Mouse (Mus musculus): ENCODE measurements around the gene C130050O18Rik. TPM values are rescaled to one million over a fixed set of nuclear protein-coding genes. Genes with fewer than 3 reads are reported as not detected.
A peak's percentile ranks its signal among the peaks of the same experiment; 100 is the strongest.

The C130050O18Rik gene
- total RNA-seq, 2 experiments from 2014 or later: 0.25 to 0.33 TPM

DNA sequence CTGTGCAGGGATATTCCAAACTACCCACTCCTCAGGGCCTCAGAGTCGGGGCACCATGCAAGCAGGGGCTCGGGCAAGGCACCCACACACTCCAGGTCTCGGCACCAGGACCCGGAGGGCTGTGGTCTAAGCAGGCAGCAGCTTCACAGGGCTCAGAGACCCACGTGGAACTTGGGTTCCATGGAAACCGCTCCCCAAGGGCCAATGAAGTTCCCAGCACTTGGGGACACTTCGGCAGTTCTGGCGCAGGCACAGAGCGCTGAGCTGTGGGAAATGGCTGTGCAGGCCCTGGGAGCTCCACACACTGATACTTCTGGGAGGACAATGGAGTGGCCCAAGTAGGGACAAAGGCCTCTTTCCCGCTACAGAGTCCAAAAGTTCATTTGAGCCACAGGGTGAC, 48.0 kb downstream of the C130050O18Rik start:
- DNase-seq (ENCODE audit: extremely low spot score in 1 of 2, low spot score in 1 of 2): no peak

GRCm38 (mm10) chr5:139455166-139455565, 50.1 kb downstream of the C130050O18Rik start:
- no peak for DNase-seq (ENCODE audit: extremely low spot score in 1 of 2, low spot score in 1 of 2)

DNA sequence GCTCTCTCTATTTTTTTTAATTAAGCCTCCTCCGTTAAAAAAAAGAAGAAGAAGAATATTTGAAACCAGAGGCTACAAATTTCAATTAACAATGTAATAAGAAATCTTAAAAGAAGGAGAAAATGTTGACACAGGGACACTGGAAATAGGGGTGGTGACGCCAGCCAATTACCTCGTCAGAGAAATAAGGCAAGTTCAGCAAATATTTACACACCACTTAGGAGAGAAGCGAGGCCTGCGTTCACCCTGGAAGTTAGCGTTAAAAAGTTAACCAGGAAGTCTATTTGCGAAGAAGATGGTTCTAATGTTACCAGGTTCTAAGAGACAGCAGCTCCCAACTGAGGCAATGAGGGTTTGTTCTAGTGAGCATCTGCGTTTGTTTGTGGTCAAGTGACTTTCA, 52.2 kb downstream of the C130050O18Rik start:
- no peak for DNase-seq (ENCODE audit: extremely low spot score in 1 of 2, low spot score in 1 of 2)

DNA sequence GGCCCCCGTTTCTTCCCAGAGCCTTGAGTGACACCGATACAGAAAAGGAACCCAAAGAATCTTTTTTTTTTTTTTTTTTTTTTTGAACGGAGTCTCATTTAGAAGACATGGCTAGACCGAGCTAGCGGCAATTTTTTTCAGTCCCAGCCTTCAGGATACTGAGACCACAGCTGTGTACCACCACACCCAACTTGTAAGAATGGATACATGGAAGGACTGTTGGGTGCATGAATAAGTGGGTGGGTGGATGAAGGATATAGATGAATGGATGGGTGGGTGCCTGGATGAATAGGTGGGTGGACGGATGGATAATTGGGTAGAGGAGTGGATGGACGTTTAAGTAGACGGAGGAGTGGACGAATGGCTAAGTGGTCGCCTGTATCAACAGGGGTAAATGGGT, 54.9 kb downstream of the C130050O18Rik start:
- no peak for DNase-seq (ENCODE audit: extremely low spot score in 1 of 2, low spot score in 1 of 2)

DNA sequence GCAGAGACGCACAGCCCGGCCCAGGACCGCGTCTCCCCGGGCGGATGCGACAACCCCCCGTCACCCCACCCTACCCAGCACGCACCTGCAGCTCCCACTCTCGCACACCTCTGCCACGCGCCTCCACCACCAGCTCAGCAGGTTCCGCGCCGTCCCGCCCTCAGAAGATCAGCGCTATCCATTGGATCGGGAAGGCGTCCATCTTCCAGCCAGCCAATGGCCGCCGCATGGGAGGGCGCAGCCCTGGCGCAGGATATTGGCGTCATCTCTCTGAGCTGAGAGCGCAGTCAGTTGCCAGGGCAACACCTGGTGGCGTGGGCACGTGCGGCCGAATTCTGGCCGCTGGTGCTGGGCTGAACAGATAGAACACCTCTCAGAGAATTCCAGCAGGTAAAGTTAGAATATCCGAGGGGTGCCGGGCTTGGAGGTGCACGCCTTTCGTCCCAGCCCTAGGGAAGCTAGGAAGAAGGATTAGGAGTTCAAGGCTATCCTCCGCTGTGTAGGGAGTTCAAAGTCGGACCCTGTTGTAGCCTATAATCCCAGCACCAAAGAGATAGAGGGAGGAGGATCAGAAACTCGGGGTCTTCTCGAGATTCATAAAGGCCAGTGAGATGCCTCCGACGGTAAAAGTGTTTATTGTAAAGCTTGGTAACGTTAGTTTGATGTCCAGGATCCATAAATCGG, 55.4 kb downstream of the C130050O18Rik start, which contains the start of gene 3110082I17Rik:
Gene 3110082I17Rik, minus strand, starts transcription at position 144 of the 684 bp plus-strand sequence.
- DNase-seq (ENCODE audit: extremely low spot score in 1 of 2, low spot score in 1 of 2): peak; percentile 99

DNA sequence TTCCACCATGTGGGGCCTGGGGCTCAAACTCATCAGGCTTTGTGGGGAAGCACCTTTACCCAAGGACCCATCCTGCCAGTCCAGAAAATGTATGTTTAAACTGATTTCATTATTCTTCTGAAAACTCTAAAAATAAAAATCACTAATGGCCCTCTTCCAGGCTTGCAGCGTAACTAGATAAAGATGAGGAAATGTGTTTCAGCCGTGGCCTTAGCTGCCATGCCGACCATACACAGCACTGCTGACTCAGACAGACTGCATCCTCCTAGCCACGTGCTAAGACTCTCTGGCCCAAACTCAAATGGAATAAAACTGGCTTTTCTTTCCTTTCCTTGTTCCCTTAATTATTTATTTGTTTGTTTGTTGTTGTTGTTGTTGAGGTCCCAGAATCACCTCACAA, 59.8 kb downstream of the C130050O18Rik start:
- no peak for DNase-seq (ENCODE audit: extremely low spot score in 1 of 2, low spot score in 1 of 2)

Small RNAs within 50 kb of the gene (microRNA-seq; reads per million reads assigned to microRNA genes)
- gene Mir339: 399 to 453 reads per million in 2 experiments

Other genes starting within 250 kb of the C130050O18Rik start
- 10 to 100 TPM; 65.6 to 86.5 TPM for gene Sun1, start 204.6 kb upstream of the C130050O18Rik start, total RNA-seq (2021)
- gene Get4, start 153.0 kb upstream of the C130050O18Rik start, total RNA-seq (2021): 10 to 100 TPM; 45.2 to 55.3 TPM
- gene Adap1, start 79.7 kb upstream of the C130050O18Rik start, total RNA-seq (2021): 100 to 1,000 TPM; 207 to 215 TPM
- gene Cox19, start 53.9 kb upstream of the C130050O18Rik start, total RNA-seq (2021): 10 to 100 TPM; 66.7 to 67.9 TPM
- gene Cyp2w1, start 52.7 kb upstream of the C130050O18Rik start, total RNA-seq (2021): not detected
- 10 to 100 TPM; 12.7 to 13.1 TPM for gene Gpr146, start 27.6 kb upstream of the C130050O18Rik start, total RNA-seq (2021)
- 1 to 10 TPM; 2.3 to 2.8 TPM for gene Gper1, start 17.9 kb downstream of the C130050O18Rik start, total RNA-seq (2021)
- gene 3110082I17Rik, start 55.2 kb downstream of the C130050O18Rik start, total RNA-seq (2021): 10 to 100 TPM; 14.0 to 17.3 TPM
- gene Zfand2a, start 79.3 kb downstream of the C130050O18Rik start, total RNA-seq (2021): 10 to 100 TPM; 66.4 to 70.4 TPM
- gene Uncx, start 138.2 kb downstream of the C130050O18Rik start, total RNA-seq (2021): not detected

Data from layer of hippocampus, postnatal 25 days (tissue).